Mouse (Mus musculus): ENCODE measurements at regions not wholly inside any gene's neighbourhood (a gene's known extent, or its start where the extent isn't known, plus 50 kb on each side); places are given as distances from the start of the nearest gene placed in this dataset.
"Not testable (repeated sequence)": the region's sequence is repeated elsewhere in the genome, so short reads cannot be mapped to it uniquely, and the experiment has no call there.

- peak overlapping the region; percentile 5 for H3K4me3 ChIP-seq (replicated peaks; ENCODE audit: low read length)
- no peak overlapping the region for H3K27ac ChIP-seq (replicated peaks; ENCODE audit: low read depth, low read length)
- no peak for DNase-seq (ENCODE audit: low spot score)
Measured at GRCm38 (mm10) chr12:65428214-65428981, 203.1 kb downstream of the Wdr20rt start.

GRCm38 (mm10) chr12:65450845-65451244, 225.5 kb downstream of the Wdr20rt start:
- H3K4me3 ChIP-seq (replicated peaks; ENCODE audit: low read length): no peak overlapping the region
- no peaks in the 10 kb centered on the region for H3K4me1 ChIP-seq (ENCODE audit: control insufficient read depth, insufficient read depth, low read length)
- no peak overlapping the region for H3K27ac ChIP-seq (replicated peaks; ENCODE audit: low read depth, low read length)
- H3K36me3 ChIP-seq (ENCODE audit: control insufficient read depth, insufficient read depth, low read length): no peaks in the 10 kb centered on the region
- no peak overlapping the region for H3K9ac ChIP-seq (ENCODE audit: low read depth, low read length, severe bottlenecking)
- no peak for DNase-seq (ENCODE audit: low spot score)
- H3K4me2 ChIP-seq (replicated peaks; ENCODE audit: low read depth, low read length, severe bottlenecking): no peak overlapping the region
- H3K27me3 ChIP-seq (ENCODE audit: control insufficient read depth, insufficient read depth, low read length): no peaks in the 10 kb centered on the region
- ATAC-seq (ENCODE audit: low FRiP score, low read depth): no peak
- TF ChIP-seq POLR2A (IDR thresholded peaks at IDR 0.05; ENCODE audit: borderline replicate concordance, extremely low read depth, insufficient read depth, insufficient read length): no peak
- WGBS: 75% methylated on average over 4 of the region's 4 CpGs
- no peaks in the 10 kb centered on the region for H3K9me3 ChIP-seq (ENCODE audit: control insufficient read depth, low read length)

More at GRCm38 (mm10) chr12:65428214-65428981, 203.1 kb downstream of the Wdr20rt start:
- 29% methylated on average over 23 of the region's 23 CpGs for WGBS
- peaks cover 11% of the 10 kb centered on the region; the same call in 1 of the 2 replicates for H3K4me1 ChIP-seq (ENCODE audit: control insufficient read depth, insufficient read depth, low read length)
- peak overlapping the region; percentile 41; the same call in 1 of the 2 replicates for H3K9ac ChIP-seq (ENCODE audit: low read depth, low read length, severe bottlenecking)
- no peak for TF ChIP-seq POLR2A (IDR thresholded peaks at IDR 0.05; ENCODE audit: borderline replicate concordance, extremely low read depth, insufficient read depth, insufficient read length)
- H3K27me3 ChIP-seq (ENCODE audit: control insufficient read depth, insufficient read depth, low read length): no peaks in the 10 kb centered on the region
- H3K9me3 ChIP-seq (ENCODE audit: control insufficient read depth, low read length): no peaks in the 10 kb centered on the region
- peak; percentile 26; the same call in 1 of the 2 replicates for ATAC-seq (ENCODE audit: low FRiP score, low read depth)
- H3K4me2 ChIP-seq (replicated peaks; ENCODE audit: low read depth, low read length, severe bottlenecking): peak overlapping the region; percentile 39
- H3K36me3 ChIP-seq (ENCODE audit: control insufficient read depth, insufficient read depth, low read length): no peaks in the 10 kb centered on the region

DNA sequence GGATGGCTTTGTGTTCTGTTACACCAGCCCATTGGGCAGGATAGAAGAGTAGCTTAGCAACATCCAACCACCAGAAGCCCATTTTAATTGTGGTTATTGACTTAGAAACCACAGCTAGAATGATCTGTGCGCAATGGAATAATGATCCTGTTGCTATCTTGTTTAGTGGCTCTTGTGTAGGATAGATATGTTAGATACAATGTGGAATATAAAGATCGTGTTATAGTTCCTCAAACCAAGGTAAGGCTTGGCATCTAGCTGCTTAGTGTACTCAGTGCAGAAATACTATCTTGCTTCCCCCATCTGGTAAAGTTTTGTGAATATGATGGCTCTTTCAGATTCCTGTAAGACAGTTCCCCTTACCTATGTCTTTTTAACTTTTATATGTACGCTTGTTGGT, 230.4 kb downstream of the Wdr20rt start:
- no peak for DNase-seq (ENCODE audit: low spot score)
- no peak for ATAC-seq (ENCODE audit: low FRiP score, low read depth)
- no peak overlapping the region for H3K27ac ChIP-seq (replicated peaks; ENCODE audit: low read depth, low read length)
- no peak overlapping the region for H3K4me3 ChIP-seq (replicated peaks; ENCODE audit: low read length)
- H3K9me3 ChIP-seq (ENCODE audit: control insufficient read depth, low read length): no peaks in the 10 kb centered on the region
- no peak overlapping the region for H3K9ac ChIP-seq (ENCODE audit: low read depth, low read length, severe bottlenecking)
- 83% methylated on average over 3 of the region's 3 CpGs for WGBS
- H3K27me3 ChIP-seq (ENCODE audit: control insufficient read depth, insufficient read depth, low read length): no peaks in the 10 kb centered on the region
- H3K36me3 ChIP-seq (ENCODE audit: control insufficient read depth, insufficient read depth, low read length): no peaks in the 10 kb centered on the region
- no peak for TF ChIP-seq POLR2A (IDR thresholded peaks at IDR 0.05; ENCODE audit: borderline replicate concordance, extremely low read depth, insufficient read depth, insufficient read length)
- H3K4me2 ChIP-seq (replicated peaks; ENCODE audit: low read depth, low read length, severe bottlenecking): no peak overlapping the region
- no peaks in the 10 kb centered on the region for H3K4me1 ChIP-seq (ENCODE audit: control insufficient read depth, insufficient read depth, low read length)

DNA sequence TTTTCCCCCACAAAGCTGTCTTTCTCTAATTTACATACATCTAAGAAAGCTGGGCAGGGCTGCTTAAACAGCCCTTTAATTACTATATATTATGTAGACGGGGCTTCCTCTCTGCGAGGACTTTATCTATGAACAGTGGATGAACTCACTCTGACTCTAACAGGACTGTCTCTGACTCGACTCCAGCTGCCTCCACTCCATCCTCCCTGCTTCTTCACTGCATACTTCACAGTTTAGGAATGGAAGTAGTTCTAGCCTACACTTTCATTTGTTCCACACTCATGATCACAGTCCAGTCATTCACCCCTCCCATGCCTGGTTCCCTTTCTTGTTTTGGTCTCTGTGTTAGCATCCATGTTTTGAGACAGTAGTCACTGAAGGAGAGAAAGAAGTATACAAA, 231.6 kb downstream of the Wdr20rt start:
- Histone ChIP-seq H3K27ac (replicated peaks; ENCODE audit: low read depth, low read length) (no peak overlapping the region), H3K9me3 (ENCODE audit: control insufficient read depth, low read length) (no peaks in the 10 kb centered on the region), H3K9ac (ENCODE audit: low read depth, low read length, severe bottlenecking) (no peak overlapping the region), H3K4me3 (replicated peaks; ENCODE audit: low read length) (no peak overlapping the region), H3K4me1 (ENCODE audit: control insufficient read depth, insufficient read depth, low read length) (no peaks in the 10 kb centered on the region), H3K27me3 (ENCODE audit: control insufficient read depth, insufficient read depth, low read length) (no peaks in the 10 kb centered on the region), H3K4me2 (replicated peaks; ENCODE audit: low read depth, low read length, severe bottlenecking) (no peak overlapping the region), H3K36me3 (ENCODE audit: control insufficient read depth, insufficient read depth, low read length) (no peaks in the 10 kb centered on the region)
- DNase-seq (ENCODE audit: low spot score) (no peak), ATAC-seq (ENCODE audit: low FRiP score, low read depth) (no peak)
- TF ChIP-seq POLR2A (IDR thresholded peaks at IDR 0.05; ENCODE audit: borderline replicate concordance, extremely low read depth, insufficient read depth, insufficient read length): no peak
- 79% methylated on average over 3 of the region's 3 CpGs for WGBS

GRCm38 (mm10) chr12:65464246-65464645, 238.9 kb downstream of the Wdr20rt start:
- no peaks in the 10 kb centered on the region for H3K36me3 ChIP-seq (ENCODE audit: control insufficient read depth, insufficient read depth, low read length)

DNA sequence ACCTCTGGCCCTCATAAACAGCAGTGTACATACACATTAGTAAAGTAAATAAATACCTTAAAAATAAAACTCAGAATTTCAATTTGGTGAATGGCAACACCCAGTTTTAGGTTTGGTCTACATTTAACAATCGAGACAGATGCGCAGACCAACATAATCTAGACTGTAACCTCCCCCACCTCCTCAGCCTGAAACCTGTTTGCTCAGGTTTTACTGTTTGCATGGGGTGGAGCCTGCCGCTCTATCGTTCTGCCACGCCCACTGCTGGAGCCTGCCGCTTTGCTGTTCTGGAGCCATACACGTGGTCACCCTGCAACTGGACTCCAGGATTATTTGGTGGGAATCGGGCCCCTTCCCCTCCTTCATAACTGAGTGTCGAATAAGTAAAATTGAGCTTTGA, 253.4 kb downstream of the Wdr20rt start:
- 40% methylated on average over 9 of the region's 9 CpGs for WGBS
- not testable (repeated sequence) for H3K27ac ChIP-seq (replicated peaks; ENCODE audit: low read depth, low read length); H3K36me3 ChIP-seq (ENCODE audit: control insufficient read depth, insufficient read depth, low read length); H3K4me3 ChIP-seq (replicated peaks; ENCODE audit: low read length); ATAC-seq (ENCODE audit: low FRiP score, low read depth); H3K27me3 ChIP-seq (ENCODE audit: control insufficient read depth, insufficient read depth, low read length); H3K4me2 ChIP-seq (replicated peaks; ENCODE audit: low read depth, low read length, severe bottlenecking); DNase-seq (ENCODE audit: low spot score); H3K9me3 ChIP-seq (ENCODE audit: control insufficient read depth, low read length); H3K9ac ChIP-seq (ENCODE audit: low read depth, low read length, severe bottlenecking); H3K4me1 ChIP-seq (ENCODE audit: control insufficient read depth, insufficient read depth, low read length)

More at GRCm38 (mm10) chr12:65464246-65464645, 238.9 kb downstream of the Wdr20rt start:
- DNase-seq (ENCODE audit: low spot score): no peak
- no peak overlapping the region for H3K9ac ChIP-seq (ENCODE audit: low read depth, low read length, severe bottlenecking)
- 69% methylated on average over 2 of the region's 2 CpGs for WGBS
- no peaks in the 10 kb centered on the region for H3K9me3 ChIP-seq (ENCODE audit: control insufficient read depth, low read length)
- no peak overlapping the region for H3K27ac ChIP-seq (replicated peaks; ENCODE audit: low read depth, low read length)
- H3K4me1 ChIP-seq (ENCODE audit: control insufficient read depth, insufficient read depth, low read length): no peaks in the 10 kb centered on the region
- no peaks in the 10 kb centered on the region for H3K27me3 ChIP-seq (ENCODE audit: control insufficient read depth, insufficient read depth, low read length)
- TF ChIP-seq POLR2A (IDR thresholded peaks at IDR 0.05; ENCODE audit: borderline replicate concordance, extremely low read depth, insufficient read depth, insufficient read length): no peak
- ATAC-seq (ENCODE audit: low FRiP score, low read depth): no peak
- no peak overlapping the region for H3K4me3 ChIP-seq (replicated peaks; ENCODE audit: low read length)
- no peak overlapping the region for H3K4me2 ChIP-seq (replicated peaks; ENCODE audit: low read depth, low read length, severe bottlenecking)
